8 mouse cellular contexts compared by ENCODE assay signal in the genomic region with DNA sequence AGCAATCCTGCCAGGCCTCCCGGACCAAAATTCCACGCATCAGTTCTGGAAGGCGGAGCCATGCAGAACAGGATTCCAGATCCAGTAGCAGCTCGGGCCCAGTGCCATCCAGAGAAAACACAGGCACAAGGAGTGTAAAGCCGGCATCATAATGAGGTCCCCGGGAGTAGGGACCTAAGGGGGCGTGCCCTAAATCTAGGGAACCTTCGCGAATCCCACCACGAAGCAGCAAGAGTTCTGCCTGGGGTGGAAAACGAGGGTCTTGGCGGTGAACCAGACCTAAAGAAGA. TPM values are rescaled to one million over a fixed set of nuclear protein-coding genes. Genes with fewer than 3 reads are reported as not detected.
A peak's percentile ranks its signal among the peaks of the same experiment; 100 is the strongest.
DNase-seq lines count a peak whose midpoint lies in the region; ATAC-seq and TF ChIP-seq lines count a peak whose summit lies in the region.

No protein-coding gene starts in this region.

- no peak for TF ChIP-seq POLR2A in ES-Bruce4 (IDR thresholded peaks at IDR 0.05; ENCODE audit: insufficient read depth, low read length)

- H3K4me3 ChIP-seq in ES-Bruce4 (ENCODE audit: low read depth, low read length) = peak overlapping the region; percentile 76
- peak overlapping the region; percentile 56 for H3K4me3 ChIP-seq in embryonic facial prominence, embryonic 13.5 days
- no peak overlapping the region for H3K4me3 ChIP-seq in hindbrain, embryonic 14.5 days (replicated peaks; ENCODE audit: low read length)
- H3K4me3 ChIP-seq in liver, embryonic 13.5 days (replicated peaks) = peak overlapping the region; percentile 57
- H3K4me3 ChIP-seq in neural tube, embryonic 14.5 days (ENCODE audit: low read depth, low read length) = no peak overlapping the region

- peaks cover 12% of the 10 kb centered on the region for H3K27me3 ChIP-seq in ES-Bruce4 (ENCODE audit: control insufficient read depth, insufficient read depth, low read length, poor library complexity, severe bottlenecking)
- peaks cover 40% of the 10 kb centered on the region for H3K27me3 ChIP-seq in embryonic facial prominence, embryonic 13.5 days
- peaks cover 21% of the 10 kb centered on the region for H3K27me3 ChIP-seq in hindbrain, embryonic 14.5 days (ENCODE audit: control insufficient read depth, insufficient read depth, low read length)
- peaks cover 88% of the 10 kb centered on the region for H3K27me3 ChIP-seq in liver, embryonic 13.5 days
- peaks cover 11% of the 10 kb centered on the region for H3K27me3 ChIP-seq in neural tube, embryonic 14.5 days (ENCODE audit: control insufficient read depth, insufficient read depth, low read length)

- H3K9ac ChIP-seq in ES-Bruce4 (ENCODE audit: low read depth, poor library complexity, severe bottlenecking) = peak overlapping the region; percentile 90
- peak overlapping the region; percentile 49; the same call in 1 of the 2 replicates for H3K9ac ChIP-seq in embryonic facial prominence, embryonic 13.5 days
- 0 out of 2 replicates have a peak overlapping the region, but pooled peaks have one; percentile 4 for H3K9ac ChIP-seq in hindbrain, embryonic 14.5 days
- 0 out of 2 replicates have a peak overlapping the region, but pooled peaks have one; percentile 54 for H3K9ac ChIP-seq in liver, embryonic 13.5 days
- 0 out of 2 replicates have a peak overlapping the region, but pooled peaks have one; percentile 34 for H3K9ac ChIP-seq in neural tube, embryonic 14.5 days (replicated peaks; ENCODE audit: low read depth, low read length)

- TF ChIP-seq CTCF in ES-Bruce4 (IDR thresholded peaks at IDR 0.05; ENCODE audit: low read depth, low read length) = no peak

- WGBS in embryonic facial prominence, embryonic 13.5 days = 6% methylated on average over 12 of the region's 12 CpGs
- 7% methylated on average over 12 of the region's 12 CpGs for WGBS in hindbrain, embryonic 14.5 days
- 19% methylated on average over 12 of the region's 12 CpGs for WGBS in liver, embryonic 13.5 days (ENCODE audit: insufficient replicate concordance)
- 4% methylated on average over 12 of the region's 12 CpGs for WGBS in neural tube, embryonic 14.5 days

- no peaks in the 10 kb centered on the region for H3K9me3 ChIP-seq in ES-Bruce4 (replicated peaks; ENCODE audit: control insufficient read depth, insufficient read depth, low read length, poor library complexity, severe bottlenecking)
- peaks cover 3% of the 10 kb centered on the region; the same call in 1 of the 2 replicates for H3K9me3 ChIP-seq in embryonic facial prominence, embryonic 13.5 days
- no peaks in the 10 kb centered on the region for H3K9me3 ChIP-seq in hindbrain, embryonic 14.5 days (ENCODE audit: control insufficient read depth, low read length)
- no peaks in the 10 kb centered on the region for H3K9me3 ChIP-seq in liver, embryonic 13.5 days (replicated peaks)
- no peaks in the 10 kb centered on the region for H3K9me3 ChIP-seq in neural tube, embryonic 14.5 days (ENCODE audit: control insufficient read depth, low read length)

- no peak for TF ChIP-seq EP300 in ES-Bruce4 (IDR thresholded peaks at IDR 0.05; ENCODE audit: insufficient read depth, low read depth, low read length)

- no peaks in the 10 kb centered on the region for H3K36me3 ChIP-seq in ES-Bruce4 (ENCODE audit: control insufficient read depth, insufficient read depth, low read length, poor library complexity, severe bottlenecking)
- no peaks in the 10 kb centered on the region for H3K36me3 ChIP-seq in embryonic facial prominence, embryonic 13.5 days
- no peaks in the 10 kb centered on the region for H3K36me3 ChIP-seq in hindbrain, embryonic 14.5 days (replicated peaks; ENCODE audit: control insufficient read depth, insufficient read depth)
- H3K36me3 ChIP-seq in liver, embryonic 13.5 days = no peaks in the 10 kb centered on the region
- no peaks in the 10 kb centered on the region for H3K36me3 ChIP-seq in neural tube, embryonic 14.5 days (ENCODE audit: control insufficient read depth, insufficient read depth, low read length)

- no peak for DNase-seq in hindbrain, embryonic 14.5 days (ENCODE audit: low spot score)
- no peak for DNase-seq in liver, embryonic 13.5 days
- DNase-seq in cerebellum, postnatal 36 days = no peak
- DNase-seq in left cerebral cortex, postnatal 4 days = no peak
- DNase-seq in thymus, adult 18-20 months = no peak

- peak overlapping the region; percentile 98 for H3K4me2 ChIP-seq in embryonic facial prominence, embryonic 13.5 days
- peak overlapping the region; percentile 88 for H3K4me2 ChIP-seq in hindbrain, embryonic 14.5 days (replicated peaks)
- peak overlapping the region; percentile 77 for H3K4me2 ChIP-seq in liver, embryonic 13.5 days
- H3K4me2 ChIP-seq in neural tube, embryonic 14.5 days (ENCODE audit: low read depth, low read length) = peak overlapping the region; percentile 96; the same call in 1 of the 2 replicates

- no peak overlapping the region for H3K27ac ChIP-seq in ES-Bruce4 (ENCODE audit: insufficient read depth, low read length)
- H3K27ac ChIP-seq in embryonic facial prominence, embryonic 13.5 days = no peak overlapping the region
- H3K27ac ChIP-seq in hindbrain, embryonic 14.5 days = no peak overlapping the region
- no peak overlapping the region for H3K27ac ChIP-seq in liver, embryonic 13.5 days
- H3K27ac ChIP-seq in neural tube, embryonic 14.5 days (ENCODE audit: low read depth, low read length) = no peak overlapping the region

- H3K4me1 ChIP-seq in ES-Bruce4 (ENCODE audit: control insufficient read depth, insufficient read depth, low read length) = no peaks in the 10 kb centered on the region
- H3K4me1 ChIP-seq in embryonic facial prominence, embryonic 13.5 days = peaks cover 59% of the 10 kb centered on the region
- H3K4me1 ChIP-seq in hindbrain, embryonic 14.5 days (replicated peaks; ENCODE audit: control insufficient read depth, insufficient read depth, low read length) = peaks cover 29% of the 10 kb centered on the region
- peaks cover 58% of the 10 kb centered on the region for H3K4me1 ChIP-seq in liver, embryonic 13.5 days (replicated peaks)
- H3K4me1 ChIP-seq in neural tube, embryonic 14.5 days (ENCODE audit: control insufficient read depth, insufficient read depth, low read length) = peaks cover 31% of the 10 kb centered on the region

- intact Hi-C loops in left cerebral cortex, postnatal 4 days (cut with DNase I) = loop anchor here (5.0 kb wide), 2 partner anchors 33 to 42 kb away; partner anchors contain the start of genes Nlgn2, Slc35g3 and Tmem256

- no peak for ATAC-seq in embryonic facial prominence, embryonic 13.5 days (ENCODE audit: insufficient number of reproducible peaks, insufficient read depth, low FRiP score, low TSS enrichment, low read depth)
- ATAC-seq in hindbrain, embryonic 14.5 days (ENCODE audit: low FRiP score) = no peak
- no peak for ATAC-seq in liver, embryonic 13.5 days (ENCODE audit: low read depth)
- ATAC-seq in neural tube, embryonic 14.5 days (ENCODE audit: low read depth) = no peak

RNA-seq across cellular contexts. Expression of gene Tmem102, which starts 0.8 kb away (rescaled TPM):
- 10.1 and 11.6 TPM in 2 replicates for polyA plus RNA-seq in ES-Bruce4 (2011; ENCODE audit: insufficient read depth, insufficient read length, low read depth, missing spikeins)
- polyA plus RNA-seq in embryonic facial prominence, embryonic 13.5 days (2015; fragmentation: Nextera tagmentation; extraction: Ambion mirVana) = 4.0 and 4.7 TPM in 2 replicates
- polyA plus RNA-seq in hindbrain, embryonic 14.5 days (2014; fragmentation: Nextera tagmentation; extraction: Ambion mirVana) = 0.90 and 1.9 TPM in 2 replicates
- polyA plus RNA-seq in liver, embryonic 13.5 days (2015; fragmentation: Nextera tagmentation; extraction: Ambion mirVana) = 0.46 and 0.50 TPM in 2 replicates
- 0.68 and 0.76 TPM in 2 replicates for polyA plus RNA-seq in neural tube, embryonic 14.5 days (2014; fragmentation: Nextera tagmentation; extraction: Ambion mirVana)
- not detected for total RNA-seq in left cerebral cortex, postnatal 4 days (2021)

RNA-seq across cellular contexts. Expression of gene Fgf11, which starts 2.9 kb away (rescaled TPM):
- polyA plus RNA-seq in ES-Bruce4 (2011; ENCODE audit: insufficient read depth, insufficient read length, low read depth, missing spikeins) = 1.8 and 2.5 TPM in 2 replicates
- polyA plus RNA-seq in embryonic facial prominence, embryonic 13.5 days (2015; fragmentation: Nextera tagmentation; extraction: Ambion mirVana) = 3.6 TPM in 2 replicates
- 4.3 TPM in 2 replicates for polyA plus RNA-seq in hindbrain, embryonic 14.5 days (2014; fragmentation: Nextera tagmentation; extraction: Ambion mirVana)
- polyA plus RNA-seq in liver, embryonic 13.5 days (2015; fragmentation: Nextera tagmentation; extraction: Ambion mirVana) = 0.07 and 0.20 TPM in 2 replicates
- polyA plus RNA-seq in neural tube, embryonic 14.5 days (2014; fragmentation: Nextera tagmentation; extraction: Ambion mirVana) = 6.4 and 9.1 TPM in 2 replicates
- 10 to 100 TPM; 25.2 to 29.6 TPM for total RNA-seq in left cerebral cortex, postnatal 4 days (2021)

RNA-seq across cellular contexts. Expression of gene Chrnb1, which starts 8.9 kb away (rescaled TPM):
- polyA plus RNA-seq in ES-Bruce4 (2011; ENCODE audit: insufficient read depth, insufficient read length, low read depth, missing spikeins) = 10.1 and 12.1 TPM in 2 replicates
- 5.4 and 5.7 TPM in 2 replicates for polyA plus RNA-seq in embryonic facial prominence, embryonic 13.5 days (2015; fragmentation: Nextera tagmentation; extraction: Ambion mirVana)
- 1.4 and 1.6 TPM in 2 replicates for polyA plus RNA-seq in hindbrain, embryonic 14.5 days (2014; fragmentation: Nextera tagmentation; extraction: Ambion mirVana)
- 0.43 and 0.59 TPM in 2 replicates for polyA plus RNA-seq in liver, embryonic 13.5 days (2015; fragmentation: Nextera tagmentation; extraction: Ambion mirVana)
- 0.78 and 1.3 TPM in 2 replicates for polyA plus RNA-seq in neural tube, embryonic 14.5 days (2014; fragmentation: Nextera tagmentation; extraction: Ambion mirVana)
- 1 to 10 TPM in 1 of 2 experiments, under 1 TPM in 1; 0.48 to 1.5 TPM for total RNA-seq in left cerebral cortex, postnatal 4 days (2021)

RNA-seq across cellular contexts. Expression of gene Gm39566, which starts 10.5 kb away (rescaled TPM):
- not detected in 2 replicates for polyA plus RNA-seq in ES-Bruce4 (2011; ENCODE audit: insufficient read depth, insufficient read length, low read depth, missing spikeins)
- polyA plus RNA-seq in embryonic facial prominence, embryonic 13.5 days (2015; fragmentation: Nextera tagmentation; extraction: Ambion mirVana) = not detected in 2 replicates
- not detected in 2 replicates for polyA plus RNA-seq in hindbrain, embryonic 14.5 days (2014; fragmentation: Nextera tagmentation; extraction: Ambion mirVana)
- not detected in 2 replicates for polyA plus RNA-seq in liver, embryonic 13.5 days (2015; fragmentation: Nextera tagmentation; extraction: Ambion mirVana)
- not detected in 2 replicates for polyA plus RNA-seq in neural tube, embryonic 14.5 days (2014; fragmentation: Nextera tagmentation; extraction: Ambion mirVana)
- total RNA-seq in left cerebral cortex, postnatal 4 days (2021) = not detected

RNA-seq across cellular contexts. Expression of gene Spem2, which starts 13.7 kb away (rescaled TPM):
- not detected in 2 replicates for polyA plus RNA-seq in ES-Bruce4 (2011; ENCODE audit: insufficient read depth, insufficient read length, low read depth, missing spikeins)
- not detected in 2 replicates for polyA plus RNA-seq in embryonic facial prominence, embryonic 13.5 days (2015; fragmentation: Nextera tagmentation; extraction: Ambion mirVana)
- not detected in 2 replicates for polyA plus RNA-seq in hindbrain, embryonic 14.5 days (2014; fragmentation: Nextera tagmentation; extraction: Ambion mirVana)
- not detected in 2 replicates for polyA plus RNA-seq in liver, embryonic 13.5 days (2015; fragmentation: Nextera tagmentation; extraction: Ambion mirVana)
- polyA plus RNA-seq in neural tube, embryonic 14.5 days (2014; fragmentation: Nextera tagmentation; extraction: Ambion mirVana) = 0.16 TPM in 1 of 2 replicates, not detected in the other
- total RNA-seq in left cerebral cortex, postnatal 4 days (2021) = not detected

Comparison
In these comparisons a context has a peak if more than half of its experiments do, and no peak if none do; other contexts are left out.
1. H3K4me3 ChIP-seq: peak in ES-Bruce4 (single experiment), embryonic facial prominence, embryonic 13.5 days (single experiment) and liver, embryonic 13.5 days (single experiment); none in hindbrain, embryonic 14.5 days (single experiment) and neural tube, embryonic 14.5 days (single experiment).
2. H3K9ac ChIP-seq: peak in every context shown above with its lines; median percentile 90 in ES-Bruce4; 54 in liver, embryonic 13.5 days; 49 in embryonic facial prominence, embryonic 13.5 days; 34 in neural tube, embryonic 14.5 days; 4 in hindbrain, embryonic 14.5 days.
3. Peak in every context shown above with its lines, with median percentiles within 50 percentile points of each other: H3K4me2 ChIP-seq.